Mouse (Mus musculus): Measurements from ENCODE around the gene Ppfia1. TPM values are rescaled to one million over a fixed set of nuclear protein-coding genes. Genes with fewer than 3 reads are reported as not detected.

The Ppfia1 gene
- total and polyA plus RNA-seq, 3 experiments, result 29.3 to 46.6 (median 41.3) TPM

DNA sequence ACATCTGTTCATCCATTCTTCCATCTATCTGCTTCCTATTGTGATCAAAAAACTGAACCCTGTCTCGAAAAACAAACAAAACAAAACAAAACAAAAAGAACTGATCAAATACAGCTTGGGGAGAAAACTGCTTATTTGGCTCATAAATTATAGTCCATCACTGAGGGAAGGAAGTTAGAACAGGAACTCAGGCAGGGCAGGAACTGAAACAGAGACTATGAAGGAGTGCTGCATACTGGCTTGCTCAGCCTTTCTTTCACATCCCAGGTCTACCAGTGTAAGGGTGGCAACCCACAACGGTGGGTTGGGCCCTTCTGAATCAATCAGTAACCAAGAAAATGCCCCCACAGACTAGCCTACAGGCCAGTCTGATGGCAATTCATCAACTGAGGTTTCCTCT is 82.4 kb downstream of the Ppfia1 start:
- Histone ChIP-seq H3K4me2 (ENCODE audit: insufficient read depth, low read depth, poor library complexity, severe bottlenecking) (no peak overlapping the region), H3K36me3 (replicated peaks in 1 of 2; ENCODE audit: control insufficient read depth in 1 of 2, insufficient read depth in 1 of 2, low read length in 1 of 2) (peaks cover 5% of the 10 kb centered on the region in 2 experiments), H3K9ac (ENCODE audit: insufficient read depth, low read depth) (no peak overlapping the region), H3K27me3 (replicated peaks) (peaks cover 16% of the 10 kb centered on the region), H3K9me3 (replicated peaks; ENCODE audit: low read length) (peaks cover 6% of the 10 kb centered on the region), H3K27ac (ENCODE audit: insufficient read depth, low read depth) (no peak overlapping the region), H3K4me1 (ENCODE audit: control insufficient read depth in 1 of 2, insufficient read depth in 2 of 2) (0 out of 4 replicates have a peak, but pooled peaks cover 0 to 3% of the 10 kb centered on the region in 2 experiments), H3K79me2 (replicated peaks; ENCODE audit: control insufficient read depth, extremely low read depth, insufficient read depth, poor library complexity, severe bottlenecking) (no peaks in the 10 kb centered on the region), H3K4me3 (replicated peaks in 1 of 3; ENCODE audit: low read depth in 2 of 3, low read length in 2 of 3, poor library complexity in 1 of 3) (no peak overlapping the region)
- TF ChIP-seq ZMIZ1 (IDR thresholded peaks at IDR 0.05; ENCODE audit: low read depth, low read length), result no peak
- TF ChIP-seq IRF4 (IDR thresholded peaks at IDR 0.05; ENCODE audit: low read depth, low read length), result no peak
- no peak for TF ChIP-seq E2F4 (IDR thresholded peaks at IDR 0.05; ENCODE audit: insufficient replicate concordance, low read depth, low read length)
- TF ChIP-seq CHD2 (IDR thresholded peaks at IDR 0.05; ENCODE audit: low read length), result no peak
- no peak for TF ChIP-seq ZC3H11A (IDR thresholded peaks at IDR 0.05; ENCODE audit: low read depth, low read length)
- no peak for TF ChIP-seq RCOR1 (conservative IDR thresholded peaks at IDR 0.05; ENCODE audit: low read depth, low read length)
- TF ChIP-seq ETS1 (conservative IDR thresholded peaks at IDR 0.05; ENCODE audit: low read depth, low read length), result no peak
- TF ChIP-seq RAD21 (IDR thresholded peaks at IDR 0.05; ENCODE audit: low read depth, low read length), result no peak
- TF ChIP-seq MXI1 (IDR thresholded peaks at IDR 0.05; ENCODE audit: low read depth, low read length), result no peak
- TF ChIP-seq USF2 (conservative IDR thresholded peaks at IDR 0.05; ENCODE audit: low read depth, low read length), result no peak
- DNase-seq (ENCODE audit: extremely low read depth), result no peak
- in situ Hi-C loops (cut with MboI; ENCODE audit: low pct_ligation_motif_present, low pct_unique_long_range_greater_than_20kb, low sequenced_read_pairs) (no loop called here), dilution Hi-C loops (cut with MboI; ENCODE audit: extremely low pct_ligation_motif_present, extremely low pct_unique_long_range_greater_than_20kb, low sequenced_read_pairs) (no loop called here)

DNA sequence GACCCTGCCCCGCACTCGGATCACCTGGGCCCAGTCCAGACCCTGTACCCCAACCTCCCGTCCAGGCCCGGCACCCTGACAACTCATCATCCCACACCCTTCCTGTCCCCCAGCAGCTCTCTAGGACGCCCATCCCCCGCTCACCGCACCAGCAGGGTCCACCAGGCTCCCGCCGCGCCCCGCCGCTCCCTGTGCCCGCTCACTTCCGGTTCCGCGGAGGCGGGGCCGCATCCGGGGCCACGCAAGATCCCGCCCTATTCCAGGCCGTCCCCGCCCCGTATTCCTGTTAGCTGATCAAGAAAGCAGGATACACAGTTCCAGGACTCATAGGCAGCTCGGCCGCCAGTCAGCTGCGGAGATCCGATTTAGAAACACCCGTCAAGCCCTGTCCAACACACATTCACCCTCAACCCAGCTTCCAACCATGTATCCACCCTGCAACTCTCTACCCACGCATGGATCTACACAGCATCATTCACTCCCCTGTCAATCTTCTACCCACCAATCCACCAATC is 82.9 kb downstream of the Ppfia1 start, which contains the start of gene Cttn:
Gene Cttn, minus strand, starts transcription at position 465 of the 515 bp plus-strand sequence.
- dilution Hi-C loops (cut with MboI; ENCODE audit: extremely low pct_ligation_motif_present, extremely low pct_unique_long_range_greater_than_20kb, low sequenced_read_pairs), result no loop called here
- H3K27ac ChIP-seq (ENCODE audit: insufficient read depth, low read depth), result no peak within 1 kb of the TSS
- H3K4me2 ChIP-seq (ENCODE audit: insufficient read depth, low read depth, poor library complexity, severe bottlenecking), result no peak within 1 kb of the TSS
- no peaks in the 10 kb centered on the region for H3K36me3 ChIP-seq (replicated peaks in 1 of 2; ENCODE audit: control insufficient read depth in 1 of 2, insufficient read depth in 1 of 2, low read length in 1 of 2)
- H3K4me3 ChIP-seq (replicated peaks in 1 of 3; ENCODE audit: low read depth in 2 of 3, low read length in 2 of 3, poor library complexity in 1 of 3), result no peak within 1 kb of the TSS
- TF ChIP-seq CHD2 (IDR thresholded peaks at IDR 0.05; ENCODE audit: low read length) (no peak), PAX5 (IDR thresholded peaks at IDR 0.05; ENCODE audit: low read length) (no peak), ZNF384 (IDR thresholded peaks at IDR 0.05; ENCODE audit: low read depth, low read length) (no peak), BHLHE40 (IDR thresholded peaks at IDR 0.05; ENCODE audit: low read depth, low read length) (no peak), RCOR1 (conservative IDR thresholded peaks at IDR 0.05; ENCODE audit: low read depth, low read length) (no peak)
- no peak within 1 kb of the TSS for H3K9ac ChIP-seq (ENCODE audit: insufficient read depth, low read depth)
- H3K27me3 ChIP-seq (replicated peaks), result peaks cover 19% of the 10 kb centered on the region
- in situ Hi-C loops (cut with MboI; ENCODE audit: low pct_ligation_motif_present, low pct_unique_long_range_greater_than_20kb, low sequenced_read_pairs), result no loop called here
- H3K79me2 ChIP-seq (replicated peaks; ENCODE audit: control insufficient read depth, extremely low read depth, insufficient read depth, poor library complexity, severe bottlenecking), result no peaks in the 10 kb centered on the region
- DNase-seq (ENCODE audit: extremely low read depth), result no peak
- H3K4me1 ChIP-seq (ENCODE audit: control insufficient read depth in 1 of 2, insufficient read depth in 2 of 2), result 0 out of 4 replicates have a peak, but pooled peaks cover 0 to 3% of the 10 kb centered on the region in 2 experiments
- peaks cover 6% of the 10 kb centered on the region for H3K9me3 ChIP-seq (replicated peaks; ENCODE audit: low read length)
